Mouse (Mus musculus): ENCODE measurements around the gene Gipc2. TPM values are rescaled to one million over a fixed set of nuclear protein-coding genes. Genes with fewer than 3 reads are reported as not detected.

Gipc2 gene
- polyA plus RNA-seq, 1 experiment from 2014 or later, result 2.3 TPM

- Histone ChIP-seq H3K4me2 (replicated peaks) (no peak overlapping the region), H3K9ac (no peak overlapping the region), H3K36me3 (no peaks in the 10 kb centered on the region), H3K4me1 (peaks cover 5% of the 10 kb centered on the region; the same call in 1 of the 2 replicates), H3K27me3 (replicated peaks) (no peaks in the 10 kb centered on the region), H3K4me3 (no peak overlapping the region), H3K27ac (no peak overlapping the region), H3K9me3 (no peaks in the 10 kb centered on the region)
- WGBS, result 74% methylated on average over 3 of the region's 3 CpGs
- peak; percentile 57; the same call in 1 of the 2 replicates for ATAC-seq (ENCODE audit: low FRiP score, low read depth)
These were observed 43.3 kb downstream of the Gipc2 start for GRCm38 (mm10) chr3:152122720-152123119.

GRCm38 (mm10) chr3:152122101-152122500, 43.9 kb downstream of the Gipc2 start:
- Histone ChIP-seq H3K4me2 (replicated peaks) (no peak overlapping the region), H3K27me3 (replicated peaks) (no peaks in the 10 kb centered on the region), H3K36me3 (no peaks in the 10 kb centered on the region), H3K9me3 (no peaks in the 10 kb centered on the region), H3K4me3 (no peak overlapping the region), H3K4me1 (peaks cover 5% of the 10 kb centered on the region; the same call in 1 of the 2 replicates), H3K27ac (no peak overlapping the region), H3K9ac (no peak overlapping the region)
- 74% methylated on average over 6 of the region's 6 CpGs for WGBS
- ATAC-seq (ENCODE audit: low FRiP score, low read depth), result no peak

GRCm38 (mm10) chr3:152121169-152122009, 44.6 kb downstream of the Gipc2 start:
- Histone ChIP-seq H3K9ac (no peak overlapping the region), H3K4me2 (replicated peaks) (no peak overlapping the region), H3K27ac (no peak overlapping the region), H3K9me3 (no peaks in the 10 kb centered on the region), H3K4me3 (no peak overlapping the region), H3K27me3 (replicated peaks) (no peaks in the 10 kb centered on the region), H3K4me1 (peaks cover 5% of the 10 kb centered on the region; the same call in 1 of the 2 replicates), H3K36me3 (no peaks in the 10 kb centered on the region)
- ATAC-seq (ENCODE audit: low FRiP score, low read depth), result no peak
- WGBS, result 85% methylated on average over 11 of the region's 11 CpGs

- WGBS, result 73% methylated on average over 4 of the region's 4 CpGs
- no peak overlapping the region for H3K9ac ChIP-seq
- H3K27ac ChIP-seq, result no peak overlapping the region
- H3K4me2 ChIP-seq (replicated peaks), result no peak overlapping the region
- H3K36me3 ChIP-seq, result no peaks in the 10 kb centered on the region
- no peak for ATAC-seq (ENCODE audit: low FRiP score, low read depth)
- no peak overlapping the region for H3K4me3 ChIP-seq
- no peaks in the 10 kb centered on the region for H3K9me3 ChIP-seq
- H3K4me1 ChIP-seq, result peaks cover 5% of the 10 kb centered on the region; the same call in 1 of the 2 replicates
- H3K27me3 ChIP-seq (replicated peaks), result no peaks in the 10 kb centered on the region
These were observed 46.0 kb downstream of the Gipc2 start for GRCm38 (mm10) chr3:152119987-152120386.

GRCm38 (mm10) chr3:152117941-152118340, 48.1 kb downstream of the Gipc2 start:
- Histone ChIP-seq H3K4me3 (no peak overlapping the region), H3K36me3 (no peaks in the 10 kb centered on the region), H3K27ac (no peak overlapping the region), H3K9me3 (no peaks in the 10 kb centered on the region), H3K27me3 (replicated peaks) (no peaks in the 10 kb centered on the region), H3K4me2 (replicated peaks) (no peak overlapping the region), H3K4me1 (peaks cover 3% of the 10 kb centered on the region; the same call in 1 of the 2 replicates), H3K9ac (no peak overlapping the region)
- 96% methylated on average over 3 of the region's 3 CpGs for WGBS
- no peak for ATAC-seq (ENCODE audit: low FRiP score, low read depth)

GRCm38 (mm10) chr3:152116140-152116539, 49.9 kb downstream of the Gipc2 start:
- Histone ChIP-seq H3K27me3 (replicated peaks) (no peaks in the 10 kb centered on the region), H3K36me3 (no peaks in the 10 kb centered on the region), H3K4me3 (no peak overlapping the region), H3K4me2 (replicated peaks) (no peak overlapping the region), H3K4me1 (no peaks in the 10 kb centered on the region), H3K27ac (no peak overlapping the region), H3K9me3 (no peaks in the 10 kb centered on the region), H3K9ac (no peak overlapping the region)
- WGBS, result 89% methylated on average over 3 of the region's 3 CpGs
- ATAC-seq (ENCODE audit: low FRiP score, low read depth), result no peak

- Histone ChIP-seq H3K27me3 (replicated peaks) (no peaks in the 10 kb centered on the region), H3K36me3 (no peaks in the 10 kb centered on the region), H3K4me3 (no peak overlapping the region), H3K9me3 (no peaks in the 10 kb centered on the region), H3K9ac (no peak overlapping the region), H3K27ac (no peak overlapping the region), H3K4me2 (replicated peaks) (peak overlapping the region; percentile 18; the same call in 1 of the 2 replicates), H3K4me1 (no peaks in the 10 kb centered on the region)
- peak; percentile 34; the same call in 1 of the 2 replicates for ATAC-seq (ENCODE audit: low FRiP score, low read depth)
- WGBS, result 36% methylated on average over 10 of the region's 10 CpGs
These were observed 51.2 kb downstream of the Gipc2 start for GRCm38 (mm10) chr3:152114786-152115185.

- WGBS, result 65% methylated on average over 4 of the region's 4 CpGs
- Histone ChIP-seq H3K27me3 (replicated peaks) (no peaks in the 10 kb centered on the region), H3K4me3 (no peak overlapping the region), H3K27ac (no peak overlapping the region), H3K4me1 (no peaks in the 10 kb centered on the region), H3K36me3 (no peaks in the 10 kb centered on the region), H3K9ac (no peak overlapping the region), H3K4me2 (replicated peaks) (no peak overlapping the region), H3K9me3 (no peaks in the 10 kb centered on the region)
- no peak for ATAC-seq (ENCODE audit: low FRiP score, low read depth)
These were observed 51.8 kb downstream of the Gipc2 start for GRCm38 (mm10) chr3:152114222-152114621.

- no peak overlapping the region for H3K9ac ChIP-seq
- H3K4me2 ChIP-seq (replicated peaks), result no peak overlapping the region
- WGBS, result 77% methylated on average over 7 of the region's 7 CpGs
- no peaks in the 10 kb centered on the region for H3K4me1 ChIP-seq
- 0 out of 2 replicates have a peak, but pooled peaks cover 3% of the 10 kb centered on the region for H3K27me3 ChIP-seq (replicated peaks)
- no peaks in the 10 kb centered on the region for H3K9me3 ChIP-seq
- no peak overlapping the region for H3K27ac ChIP-seq
- no peak overlapping the region for H3K4me3 ChIP-seq
- H3K36me3 ChIP-seq, result no peaks in the 10 kb centered on the region
- ATAC-seq (ENCODE audit: low FRiP score, low read depth), result no peak
These were observed 52.5 kb downstream of the Gipc2 start for GRCm38 (mm10) chr3:152113496-152113895.

GRCm38 (mm10) chr3:152112664-152113063, 53.4 kb downstream of the Gipc2 start:
- H3K9me3 ChIP-seq, result no peaks in the 10 kb centered on the region
- H3K27ac ChIP-seq, result no peak overlapping the region
- 89% methylated on average over 8 of the region's 8 CpGs for WGBS
- H3K36me3 ChIP-seq, result no peaks in the 10 kb centered on the region
- 0 out of 2 replicates have a peak, but pooled peaks cover under 1% of the 10 kb centered on the region for H3K4me1 ChIP-seq
- ATAC-seq (ENCODE audit: low FRiP score, low read depth), result no peak
- no peak overlapping the region for H3K4me2 ChIP-seq (replicated peaks)
- no peak overlapping the region for H3K9ac ChIP-seq
- H3K27me3 ChIP-seq (replicated peaks), result 0 out of 2 replicates have a peak, but pooled peaks cover 4% of the 10 kb centered on the region
- H3K4me3 ChIP-seq, result no peak overlapping the region

GRCm38 (mm10) chr3:152111482-152111881, 54.5 kb downstream of the Gipc2 start:
- H3K9ac ChIP-seq, result no peak overlapping the region
- H3K27ac ChIP-seq, result no peak overlapping the region
- H3K9me3 ChIP-seq, result no peaks in the 10 kb centered on the region
- no peak overlapping the region for H3K4me3 ChIP-seq
- H3K4me1 ChIP-seq, result peaks cover 10% of the 10 kb centered on the region
- H3K27me3 ChIP-seq (replicated peaks), result 0 out of 2 replicates have a peak, but pooled peaks cover 4% of the 10 kb centered on the region
- WGBS, result 77% methylated on average over 4 of the region's 4 CpGs
- H3K4me2 ChIP-seq (replicated peaks), result 0 out of 2 replicates have a peak overlapping the region, but pooled peaks have one; percentile 16
- no peaks in the 10 kb centered on the region for H3K36me3 ChIP-seq
- ATAC-seq (ENCODE audit: low FRiP score, low read depth), result no peak

- Histone ChIP-seq H3K9ac (no peak overlapping the region), H3K27me3 (replicated peaks) (0 out of 2 replicates have a peak, but pooled peaks cover 4% of the 10 kb centered on the region), H3K4me3 (no peak overlapping the region), H3K4me1 (peaks cover 14% of the 10 kb centered on the region), H3K27ac (no peak overlapping the region), H3K36me3 (no peaks in the 10 kb centered on the region), H3K9me3 (no peaks in the 10 kb centered on the region), H3K4me2 (replicated peaks) (0 out of 2 replicates have a peak overlapping the region, but pooled peaks have one; percentile 16)
- ATAC-seq (ENCODE audit: low FRiP score, low read depth), result 0 out of 2 replicates have a peak, but pooled peaks have one; percentile 18
- WGBS, result 21% methylated on average over 9 of the region's 9 CpGs
These were observed 54.9 kb downstream of the Gipc2 start for GRCm38 (mm10) chr3:152111081-152111480.

Measured in neural tube, embryonic 12.5 days (tissue).